Mouse (Mus musculus) natural killer cell, adult 2 months (primary cell): ENCODE measurements around the gene Spin2-ps6.
"Not testable (repeated sequence)": the region's sequence is repeated elsewhere in the genome, so short reads cannot be mapped to it uniquely, and the experiment has no call there.

ENCODE experiments used
- DNase-seq, 2 experiments: peaks; one replicate each; pipeline ENCODE4 v3.0.0; 2022; ENCODE audit warnings: low spot score in 2 of 2

Spin2-ps6 gene

DNA sequence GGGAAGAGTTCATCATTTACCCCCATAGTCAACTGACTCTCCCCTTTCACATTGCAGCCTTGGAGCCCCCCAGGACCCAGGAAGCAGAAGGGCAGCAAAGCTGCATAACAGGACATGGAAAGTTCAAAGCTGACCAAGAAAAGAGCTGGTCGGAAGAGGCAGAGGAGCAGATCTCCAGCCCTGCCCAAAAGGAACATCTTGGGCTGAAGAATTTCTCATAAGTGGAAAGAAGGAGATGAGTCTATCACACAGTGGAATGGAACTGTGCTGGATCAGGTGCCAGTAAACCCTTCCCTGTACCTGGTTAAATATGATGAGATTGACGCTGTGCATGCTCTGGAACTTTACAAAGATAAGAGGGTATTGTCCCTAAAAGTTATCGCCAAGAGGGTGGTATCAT is at the start of gene Spin2-ps6:
Gene Spin2-ps6, plus strand, starts transcription at position 301 of the 400 bp plus-strand sequence.
- DNase-seq, result not testable (repeated sequence)
